Mouse (Mus musculus) embryo, embryonic 11.5 days (tissue): ENCODE measurements at regions not wholly inside any gene's neighbourhood (a gene's known extent, or its start where the extent isn't known, plus 50 kb on each side); places are given as distances from the start of the nearest gene placed in this dataset.

Experiments used
- DNase-seq: peaks from one replicate; pipeline ENCODE4 v3.0.0-alpha.2; 2012; ENCODE audit warnings: low read depth, low spot score

DNA sequence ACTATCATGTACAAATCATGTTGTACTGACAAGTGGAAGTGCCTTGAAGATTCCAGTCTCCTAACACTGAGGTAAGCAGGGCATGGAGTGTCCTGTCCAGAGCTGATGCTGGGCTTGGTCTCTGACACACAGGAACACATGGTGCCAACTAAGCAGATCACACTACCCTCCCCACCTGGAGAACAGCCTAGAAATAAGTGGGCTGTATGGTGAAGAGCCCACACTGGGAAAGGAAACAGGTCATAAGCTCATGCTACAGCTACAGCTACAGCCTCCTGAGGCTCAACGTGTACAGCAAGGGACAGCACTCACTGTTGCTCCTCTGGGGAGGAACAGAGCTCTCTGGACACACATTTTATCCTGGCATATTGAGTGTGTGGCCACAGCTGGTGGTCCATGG, 89.8 kb upstream of the Atp1a1 start:
- no peak for DNase-seq

DNA sequence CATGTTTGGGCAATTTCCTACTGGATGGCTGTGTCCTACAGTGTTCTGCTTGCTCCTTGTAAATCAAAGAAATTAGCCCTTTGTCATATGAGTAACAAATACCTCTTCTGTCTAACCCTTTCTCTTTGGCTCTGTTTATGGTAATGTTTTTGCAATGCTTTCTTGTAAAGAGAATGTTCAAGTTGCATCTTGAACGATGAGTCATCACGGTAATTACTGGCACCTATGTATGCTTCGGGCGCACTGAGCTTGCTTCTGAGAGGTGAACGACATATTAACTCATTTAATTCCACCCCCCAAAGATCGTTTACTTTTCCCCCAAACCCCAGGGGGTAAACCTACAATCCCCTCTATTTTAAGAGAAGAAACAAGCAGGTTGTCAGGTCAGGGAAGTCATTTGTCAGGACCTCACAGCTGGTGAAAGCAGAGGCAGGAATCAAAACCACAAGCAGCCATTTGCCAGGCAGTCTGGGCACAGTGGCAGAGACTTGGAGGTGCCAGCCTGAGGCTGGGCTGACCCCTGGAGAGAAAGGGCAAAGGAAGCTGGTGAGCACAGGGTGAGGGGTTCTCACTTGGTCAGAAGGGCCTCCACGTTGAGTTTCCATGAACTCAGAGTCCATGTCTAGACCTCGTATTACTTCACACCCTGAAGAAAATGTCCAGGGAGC, 87.6 kb upstream of the Atp1a1 start:
- no peak for DNase-seq

DNA sequence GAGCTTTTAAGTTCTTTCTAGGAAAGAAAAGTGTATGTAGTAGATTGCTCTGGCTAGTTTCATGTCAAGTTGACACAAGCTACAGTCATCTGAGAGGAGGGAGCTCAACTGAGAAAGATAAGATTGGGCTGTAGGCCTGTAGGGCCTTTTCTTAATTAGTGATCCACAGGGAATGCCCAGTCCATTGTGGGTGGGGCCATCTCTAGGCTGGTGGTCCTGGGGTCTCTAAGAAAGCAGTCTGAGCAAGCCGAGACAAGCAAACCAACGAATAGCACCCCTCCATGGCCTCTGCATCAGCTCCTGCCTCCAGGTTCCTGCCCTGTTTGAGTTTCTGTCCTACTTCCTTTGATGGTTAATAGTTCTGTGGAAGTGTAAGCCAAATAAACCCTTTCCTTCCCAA, 86.3 kb upstream of the Atp1a1 start:
- DNase-seq = no peak

DNA sequence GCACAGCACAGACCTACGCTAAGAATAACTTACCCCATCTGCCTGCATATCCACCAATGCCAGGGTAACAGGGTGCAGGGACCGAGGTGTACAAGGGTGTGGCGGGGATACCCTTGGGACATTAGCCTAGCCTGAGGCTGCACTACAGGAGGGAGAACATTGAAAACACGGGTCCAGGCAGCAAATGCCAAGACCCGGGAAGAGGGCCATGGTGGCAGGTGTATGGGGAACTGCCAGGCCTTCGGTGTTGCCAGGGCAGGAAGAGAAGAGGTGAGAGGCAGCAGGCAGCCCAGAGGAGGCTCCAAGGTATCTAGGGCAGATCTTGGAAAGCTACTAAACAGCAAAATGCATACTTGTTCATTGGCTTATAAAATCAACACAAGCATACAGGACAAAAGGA, 85.7 kb upstream of the Atp1a1 start:
- no peak for DNase-seq

DNA sequence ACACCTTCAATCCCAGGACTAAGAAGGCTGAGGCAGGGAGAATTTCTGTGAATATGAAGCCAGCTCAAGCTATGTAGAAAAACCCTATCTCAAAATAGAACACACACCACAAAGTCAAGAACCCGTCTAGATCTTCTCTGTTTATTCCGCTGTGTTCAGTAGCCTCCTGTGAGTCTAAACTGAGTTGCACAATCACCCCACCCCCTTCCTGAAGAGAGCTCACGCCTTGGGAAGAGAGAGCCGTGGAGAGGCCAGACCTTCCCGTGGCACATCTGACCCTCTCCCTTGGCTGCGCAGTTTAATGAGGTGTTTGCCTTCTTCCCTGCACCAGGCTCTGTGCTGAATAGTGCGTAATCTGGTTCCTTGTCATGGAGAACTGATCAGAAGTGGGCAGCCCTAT, 80.7 kb upstream of the Atp1a1 start:
- no peak for DNase-seq

DNA sequence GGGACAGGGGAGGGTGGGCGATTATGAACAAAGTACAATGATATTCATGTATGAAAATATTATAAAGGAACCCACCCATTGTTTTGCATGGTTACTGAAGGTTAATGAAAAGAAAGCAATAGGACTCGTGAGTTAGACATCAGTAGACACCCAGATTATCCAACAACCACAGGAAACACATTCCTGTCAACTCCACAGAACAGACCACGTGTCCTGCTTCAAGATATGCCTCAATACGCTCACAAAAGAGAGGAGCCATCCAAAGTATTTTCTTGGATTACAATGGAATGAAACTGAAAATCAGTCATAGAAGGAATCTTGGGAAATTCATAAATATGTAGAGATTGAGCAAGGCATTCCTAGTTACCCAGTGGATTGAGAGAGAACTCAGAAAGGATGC, 68.5 kb upstream of the Atp1a1 start:
- DNase-seq = no peak

DNA sequence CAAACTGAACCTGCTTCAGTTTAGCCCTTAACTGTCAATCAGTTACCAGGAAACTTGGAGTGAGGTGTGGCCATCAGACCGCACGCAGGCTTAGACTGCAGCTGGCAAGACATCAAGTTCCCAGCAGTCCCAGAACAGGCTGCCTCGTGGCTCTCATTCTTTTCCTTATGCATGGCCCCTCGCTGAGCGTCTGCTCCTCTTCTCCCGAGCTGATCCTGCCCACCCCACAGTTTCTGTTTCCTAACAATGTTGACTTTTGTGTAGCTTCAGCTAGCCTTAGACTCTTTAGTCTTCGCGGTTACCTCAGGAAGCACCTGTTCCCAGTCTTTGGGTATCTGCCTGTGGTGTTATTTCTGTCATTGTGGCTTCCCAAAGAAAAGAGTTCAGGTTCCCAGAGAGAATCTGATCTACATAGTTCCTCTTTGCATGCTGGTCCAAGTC, 66.1 kb upstream of the Atp1a1 start:
- DNase-seq = no peak

DNA sequence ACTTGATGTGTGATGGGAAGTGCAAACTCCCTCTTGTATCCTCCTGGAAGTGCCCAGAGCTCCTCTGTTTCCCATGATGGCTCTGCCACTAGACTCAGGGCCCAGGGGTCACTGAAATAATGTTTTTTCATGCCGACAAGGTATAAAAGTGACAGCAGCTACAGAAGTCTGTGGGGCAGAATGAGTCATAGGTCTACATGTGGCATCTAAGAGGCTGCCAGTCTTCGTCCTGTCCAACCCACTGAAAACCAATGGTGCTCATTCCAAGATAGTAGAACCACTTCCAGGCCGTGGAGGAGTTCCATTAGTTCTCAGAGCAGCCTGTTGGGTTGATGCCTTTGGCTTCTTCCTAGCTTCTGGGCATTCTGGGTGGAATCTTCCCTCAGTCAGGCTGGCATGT, 65.3 kb upstream of the Atp1a1 start:
- no peak for DNase-seq

DNA sequence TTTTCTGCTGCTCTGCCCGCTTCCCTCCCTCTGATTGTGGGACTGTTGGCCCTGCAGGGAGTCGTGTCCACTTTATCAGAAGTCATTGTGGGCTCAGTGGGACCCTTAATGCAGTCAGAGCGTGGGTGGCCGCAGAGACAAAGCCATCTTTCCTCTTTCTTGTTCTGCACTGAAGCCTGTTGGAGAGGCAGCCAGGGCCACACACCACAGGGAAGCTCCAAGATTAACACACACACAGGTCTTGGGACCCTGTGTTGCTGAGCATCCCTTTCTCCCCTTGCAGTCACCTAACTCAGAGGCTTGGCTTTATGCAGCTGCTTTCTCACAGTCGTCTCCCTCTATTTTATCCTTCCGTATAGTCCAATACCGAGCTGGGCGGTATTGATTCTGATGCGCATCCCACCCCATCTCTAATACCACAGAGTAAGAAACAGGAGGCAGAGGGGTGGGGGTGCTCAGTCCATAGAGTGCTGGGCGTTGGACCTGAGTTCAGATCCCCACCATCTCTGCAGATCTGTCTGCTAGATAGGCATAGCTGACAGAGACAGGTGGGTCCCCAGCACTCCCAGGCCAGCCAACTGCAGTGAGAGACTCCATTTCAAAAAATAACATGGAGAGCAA, 63.4 kb upstream of the Atp1a1 start:
- no peak for DNase-seq

DNA sequence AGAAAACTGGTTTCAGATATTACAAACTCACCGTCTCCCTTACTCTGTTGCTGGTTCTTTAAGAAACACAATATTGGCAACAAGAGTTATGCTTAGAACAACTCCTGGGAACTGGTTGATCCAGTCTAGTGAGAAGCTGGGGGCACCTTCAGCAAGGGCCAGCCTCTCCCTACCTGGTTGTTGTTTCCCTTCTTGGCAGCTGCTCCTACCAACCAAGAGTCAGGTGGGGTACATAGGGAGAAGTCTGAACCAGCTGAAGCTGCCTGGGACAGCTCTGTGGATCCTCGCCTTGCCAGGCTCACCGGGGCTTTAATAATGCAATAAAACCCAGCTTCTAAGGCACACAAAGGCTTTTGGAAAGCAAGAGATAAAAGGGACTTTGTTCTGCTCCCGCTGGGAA, 62.7 kb upstream of the Atp1a1 start:
- no peak for DNase-seq

DNA sequence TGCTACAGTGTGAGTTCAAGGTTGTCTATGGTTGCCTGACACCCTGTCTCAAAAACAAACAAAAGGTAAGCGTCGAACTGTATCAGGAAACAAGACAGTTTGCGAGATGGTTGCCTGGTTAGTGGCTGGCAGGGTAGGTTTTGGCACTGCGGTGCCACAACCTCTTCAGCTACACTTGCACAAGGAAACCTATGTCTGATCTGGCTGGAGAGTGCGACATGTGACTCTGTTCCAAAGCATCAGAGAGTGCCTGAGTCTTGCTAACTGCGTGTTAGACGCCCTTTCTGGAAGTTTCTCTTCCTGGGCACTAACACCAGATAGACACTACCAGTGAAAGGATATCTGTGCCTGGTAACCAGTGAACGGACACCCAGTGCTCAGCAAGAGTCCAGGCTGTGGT, 62.1 kb upstream of the Atp1a1 start:
- no peak for DNase-seq

DNA sequence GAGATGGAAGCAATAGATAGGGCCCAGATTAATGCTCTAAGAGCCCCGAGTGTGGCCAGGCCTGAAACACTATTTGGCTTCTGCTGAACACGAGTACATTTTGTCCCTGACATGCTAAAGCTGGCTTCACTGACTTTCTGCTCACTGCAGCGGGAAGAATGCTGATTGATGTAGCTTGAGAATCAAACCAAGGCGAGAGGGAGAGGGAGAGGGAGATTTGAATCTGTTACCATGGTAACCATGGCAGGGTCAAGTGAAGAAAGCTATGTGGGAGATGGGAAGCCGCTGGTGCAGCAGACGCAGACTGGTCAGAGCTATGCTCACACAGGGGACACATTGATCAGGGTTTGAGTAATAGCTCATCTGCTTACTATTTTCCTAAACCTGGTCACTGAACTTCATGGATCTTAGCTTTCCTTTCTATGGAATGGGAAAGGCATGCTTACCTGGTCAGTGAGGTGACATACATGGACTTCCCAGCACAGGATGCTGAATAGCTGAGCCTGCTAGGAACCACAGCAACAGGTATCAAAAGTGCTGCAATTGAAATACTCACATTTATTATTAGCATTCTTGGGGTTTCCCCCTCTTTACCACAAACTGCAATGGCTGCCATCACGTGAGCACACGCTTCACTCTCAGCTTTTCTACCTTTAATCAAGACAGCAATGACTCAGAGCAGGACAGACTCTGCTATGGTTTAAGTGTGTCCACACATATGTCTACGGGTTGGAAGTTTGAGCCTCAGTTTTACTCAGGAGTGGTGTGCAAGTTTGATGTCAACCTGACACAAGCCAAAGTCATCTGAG, 56.9 kb upstream of the Atp1a1 start:
- peak; percentile 48 for DNase-seq

DNA sequence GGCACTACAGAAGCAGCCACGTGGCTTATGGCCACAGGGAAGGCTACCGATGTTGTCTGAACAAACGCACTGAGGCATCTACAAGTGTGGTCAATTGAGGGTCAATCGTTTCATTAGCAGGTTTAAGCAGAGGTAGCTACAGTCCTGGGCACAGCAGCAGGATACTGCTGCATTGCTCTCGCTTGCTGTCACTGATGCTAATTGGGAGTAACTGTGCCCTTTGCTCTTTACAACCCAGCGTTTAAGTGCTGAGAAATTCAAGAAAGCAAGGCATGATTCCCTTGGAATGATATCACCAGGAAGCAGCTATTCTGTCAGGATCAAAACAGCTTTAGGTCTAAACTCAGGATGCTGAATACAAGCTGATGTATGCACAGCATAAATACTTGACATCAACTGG, 56.2 kb upstream of the Atp1a1 start:
- DNase-seq = no peak

DNA sequence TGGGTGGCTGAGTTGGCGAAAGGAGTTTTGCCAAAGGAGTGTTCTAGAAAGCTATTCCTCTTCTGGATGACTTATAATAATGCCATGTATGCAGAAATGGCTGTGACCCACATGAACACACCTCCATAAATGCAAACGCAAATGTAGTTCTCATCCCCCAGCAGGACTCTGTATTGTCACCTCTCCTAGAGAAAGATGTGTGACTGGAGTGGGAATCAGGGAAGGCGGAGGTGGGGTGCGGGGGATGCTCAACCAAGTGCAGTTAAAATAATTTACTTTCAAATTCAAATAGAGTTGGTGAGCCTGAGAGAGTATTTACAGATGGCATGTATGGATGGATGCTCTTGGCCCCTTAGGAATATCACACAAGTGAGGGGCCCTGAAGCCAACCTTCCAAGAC, 55.7 kb upstream of the Atp1a1 start:
- no peak for DNase-seq

DNA sequence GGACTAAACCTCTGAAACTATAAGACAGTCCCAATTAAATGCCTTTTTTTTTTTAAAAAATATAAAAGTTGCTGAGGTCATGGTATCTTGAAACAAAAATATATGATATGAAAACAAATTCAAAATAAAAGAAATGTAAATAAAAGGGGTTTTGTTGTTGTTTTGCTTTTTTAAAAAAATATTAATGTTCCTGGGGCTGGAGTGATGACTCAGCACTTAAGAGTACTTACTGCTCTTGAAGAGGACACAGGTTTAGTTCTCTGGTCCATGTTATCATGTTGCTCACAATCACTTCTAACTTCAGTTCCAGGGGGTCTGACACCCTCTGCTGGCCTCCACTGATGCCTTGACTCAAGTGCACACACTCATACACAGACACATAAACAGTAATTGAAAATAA, 53.5 kb upstream of the Atp1a1 start:
- no peak for DNase-seq

DNA sequence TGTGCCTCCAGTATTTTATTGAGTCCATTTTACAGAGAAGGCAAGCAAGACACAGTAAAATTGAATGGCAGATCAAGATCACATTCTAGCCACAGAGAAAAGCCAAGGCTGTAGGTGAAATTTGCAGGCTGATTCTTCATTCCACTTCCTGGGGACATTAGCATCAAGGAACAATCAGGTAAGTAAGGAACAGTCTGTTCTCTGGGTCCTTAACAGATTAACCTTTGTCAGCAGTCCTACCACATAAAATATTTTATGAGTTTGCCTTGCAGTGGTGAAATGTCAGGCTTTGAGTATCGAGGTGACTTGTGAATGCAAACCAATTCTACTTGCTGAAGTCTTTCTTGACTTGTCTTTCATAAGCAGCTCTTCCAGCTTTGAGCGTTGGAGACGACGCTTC, 50.2 kb upstream of the Atp1a1 start:
- no peak for DNase-seq
